Mouse (Mus musculus): ENCODE measurements around the gene Pfn1.

Pfn1 gene

DNA sequence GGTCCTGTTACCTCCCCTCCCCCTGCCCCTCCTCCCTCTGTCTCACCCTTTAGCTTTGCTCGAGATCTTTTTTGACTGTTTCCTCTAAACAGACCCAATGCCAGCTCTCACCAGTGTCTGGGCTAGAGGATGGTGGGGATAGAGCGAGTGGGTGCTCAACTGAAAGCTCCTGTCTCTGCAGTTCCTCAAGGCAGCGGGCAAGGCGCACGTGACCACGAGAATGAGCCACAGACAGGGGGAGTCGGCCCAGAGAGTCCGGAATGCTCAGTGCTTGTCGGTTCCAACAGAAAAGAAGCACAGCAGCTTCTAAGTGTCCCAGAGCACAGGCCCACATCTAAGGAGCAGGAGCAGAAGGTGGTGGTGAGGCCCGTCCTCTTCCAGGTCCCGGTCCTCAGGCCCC is 20.1 kb upstream of the Pfn1 start:
- DNase-seq = no peak

DNA sequence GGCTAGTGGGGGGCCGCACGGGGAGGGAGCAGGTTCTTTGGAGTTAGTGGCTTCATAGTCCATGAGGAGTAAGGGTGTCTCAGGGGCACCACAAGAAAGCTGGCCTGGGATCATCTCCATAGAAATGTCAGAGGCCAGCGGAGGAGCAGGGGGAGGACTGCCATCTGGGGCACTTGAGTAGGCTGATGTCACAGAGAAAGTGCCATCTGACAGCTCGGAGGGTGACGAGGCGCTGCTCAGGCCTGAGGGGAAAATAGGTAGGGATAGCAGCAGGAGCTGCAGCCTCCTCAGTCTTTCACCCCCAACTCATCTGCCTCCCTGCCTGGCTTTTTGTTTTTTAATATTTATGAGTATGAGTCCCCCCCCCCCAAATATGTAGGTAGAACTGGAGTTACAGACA is 19.6 kb upstream of the Pfn1 start:
- DNase-seq = peak in 1 of 2 experiments; percentile 30

DNA sequence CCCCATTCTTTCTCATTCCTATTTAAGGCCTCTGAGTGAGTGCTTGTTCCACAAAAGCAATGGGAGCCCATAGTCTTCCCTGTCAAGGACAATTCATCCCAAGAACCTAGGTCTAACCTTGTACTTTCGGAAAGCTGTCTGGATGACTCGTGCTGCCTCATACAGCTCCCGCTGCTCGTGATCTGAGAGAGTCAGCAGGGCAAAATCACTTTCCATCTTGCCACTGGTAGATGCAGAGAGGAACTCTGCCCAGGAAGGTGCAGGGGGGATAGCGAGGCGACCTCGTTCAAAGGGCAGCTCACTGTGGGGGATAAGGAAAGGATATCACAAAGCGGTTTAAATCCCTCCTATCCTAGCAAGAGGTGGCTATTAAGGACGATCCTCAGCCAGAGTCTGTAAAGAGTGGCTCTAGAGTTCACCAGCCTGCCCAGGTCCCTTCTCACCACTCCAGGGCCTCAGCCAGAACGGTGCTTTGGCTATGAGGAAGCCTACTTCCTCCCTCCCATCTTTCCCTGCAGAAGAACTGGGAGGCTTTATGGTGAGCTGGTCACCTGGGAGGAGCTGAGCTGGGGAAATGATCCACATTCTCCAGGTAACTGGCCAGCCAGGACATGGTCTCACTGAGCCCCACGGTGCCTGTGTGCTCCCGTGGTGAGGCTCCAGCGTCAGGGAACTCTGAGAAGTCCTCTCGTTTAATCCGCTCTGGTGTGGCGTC is 17.0 kb upstream of the Pfn1 start:
- DNase-seq = no peak

DNA sequence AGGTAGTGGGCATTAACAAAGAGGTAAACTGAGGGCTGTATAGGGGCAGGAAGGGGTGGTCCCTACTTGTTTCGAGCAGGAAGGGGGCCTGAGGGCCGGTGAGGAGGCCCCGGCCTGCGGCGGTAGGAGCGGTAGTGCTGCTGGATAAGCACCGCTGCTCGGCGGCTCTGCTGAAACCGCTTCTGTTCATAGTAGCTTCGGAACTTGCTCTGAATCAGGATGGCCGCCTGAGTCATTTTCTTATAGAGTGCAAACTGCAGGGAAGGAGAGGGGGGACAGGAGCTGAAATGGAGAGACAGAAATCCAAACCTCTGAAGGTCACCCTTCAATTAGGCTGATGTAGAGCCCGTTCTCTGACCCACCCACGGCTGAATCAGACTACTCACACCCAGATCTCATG is 16.0 kb upstream of the Pfn1 start:
- DNase-seq = peak; percentile 47 to 51

DNA sequence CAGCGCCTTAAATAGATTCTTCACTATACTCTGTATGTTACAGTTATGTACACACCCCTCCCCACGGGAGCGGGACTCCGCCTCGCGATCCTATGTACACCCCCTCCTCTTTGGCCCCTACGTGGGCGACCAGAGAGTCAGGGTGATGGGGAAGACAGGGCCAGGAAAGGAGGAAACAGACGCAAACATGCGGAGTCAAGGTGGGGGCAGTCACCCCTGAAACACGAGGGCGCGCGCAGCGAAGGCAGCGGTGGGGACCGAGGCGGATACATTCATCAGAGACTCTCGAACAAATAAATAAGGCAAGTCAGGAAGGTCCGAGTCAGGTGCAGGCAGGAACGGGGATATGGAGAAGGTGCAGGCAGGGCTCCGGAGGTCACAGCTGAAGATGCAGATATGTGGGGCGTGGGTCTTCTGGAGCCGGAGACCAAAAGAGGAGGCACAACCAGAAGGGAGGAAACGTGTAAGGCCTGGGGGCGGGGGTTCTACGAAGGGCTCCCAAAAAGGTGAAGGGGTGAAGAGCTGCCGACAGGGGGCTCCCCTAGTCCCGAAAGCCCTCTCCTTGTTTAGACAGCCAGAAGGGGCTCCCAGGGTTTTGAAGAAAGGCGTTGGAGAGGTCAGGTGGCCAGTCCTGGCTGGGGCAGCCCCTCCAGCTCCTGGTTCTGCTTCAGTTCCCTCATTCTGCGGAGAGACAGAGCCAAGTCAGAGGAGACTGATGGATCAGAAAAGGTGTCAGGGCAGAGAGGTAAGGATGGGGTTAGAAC is 15.3 kb upstream of the Pfn1 start:
- peak; percentile 76 to 83 for DNase-seq

DNA sequence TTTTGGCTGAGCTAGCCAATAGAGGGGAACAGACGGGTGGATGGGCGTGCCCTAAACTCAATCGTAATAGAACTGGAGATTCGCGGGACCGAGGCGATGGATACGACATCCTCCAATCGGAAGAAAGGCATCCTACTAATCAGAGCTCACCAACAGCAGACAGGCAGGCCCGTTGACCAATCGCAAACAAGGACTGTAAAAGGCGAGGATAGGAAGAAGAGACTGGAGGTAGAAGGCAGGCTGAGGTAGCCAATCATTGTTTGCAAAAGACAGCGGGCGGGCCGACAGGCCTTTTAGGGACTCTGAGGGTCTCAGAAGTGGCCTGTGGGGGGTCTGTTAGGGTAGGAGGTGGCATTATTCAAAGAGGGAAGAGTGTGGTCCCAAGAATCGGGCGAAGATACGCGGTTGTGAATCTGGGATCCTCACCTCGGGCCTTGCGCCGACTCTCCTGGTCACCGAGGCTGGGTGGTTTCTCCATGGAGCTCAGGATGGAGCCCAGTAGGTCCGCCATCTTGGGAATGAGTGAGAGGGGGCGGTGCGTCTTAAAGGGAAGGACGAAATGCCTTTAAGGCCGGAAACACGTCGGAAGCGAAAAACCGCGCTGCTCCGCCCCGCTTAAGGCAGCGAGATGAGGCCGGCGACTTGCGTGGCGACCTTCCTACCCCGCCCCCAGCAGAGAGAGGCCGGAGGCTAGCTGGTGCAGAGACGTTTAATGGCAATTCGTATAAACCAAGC is 14.5 kb upstream of the Pfn1 start, which contains the start of gene Spag7:
TSS of gene Spag7 (minus strand) at position 646 of the 735 bp plus-strand sequence.
- DNase-seq = peak; percentile 96 to 97

DNA sequence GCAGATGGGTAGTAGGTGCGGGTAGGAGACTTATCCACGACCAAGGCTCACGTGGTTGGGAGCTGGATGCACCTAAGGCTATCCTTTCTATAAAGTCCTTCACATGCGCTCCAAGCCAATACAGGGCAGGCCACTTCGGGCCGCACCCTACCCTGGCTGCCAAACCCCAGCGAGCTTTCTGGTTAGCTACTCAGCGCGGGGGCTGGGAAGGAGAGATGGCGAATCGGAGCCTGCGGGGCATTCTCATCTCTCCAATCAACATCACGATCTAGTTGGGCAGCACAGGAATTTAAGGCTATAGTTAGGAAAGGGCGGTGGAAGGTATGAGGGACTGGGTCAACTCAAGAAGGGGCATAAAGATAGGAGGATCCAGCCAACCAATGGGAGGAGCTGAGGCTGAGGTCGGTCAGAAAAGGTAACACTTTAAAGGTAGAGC is 13.9 kb upstream of the Pfn1 start:
- peak; percentile 85 to 87 for DNase-seq

DNA sequence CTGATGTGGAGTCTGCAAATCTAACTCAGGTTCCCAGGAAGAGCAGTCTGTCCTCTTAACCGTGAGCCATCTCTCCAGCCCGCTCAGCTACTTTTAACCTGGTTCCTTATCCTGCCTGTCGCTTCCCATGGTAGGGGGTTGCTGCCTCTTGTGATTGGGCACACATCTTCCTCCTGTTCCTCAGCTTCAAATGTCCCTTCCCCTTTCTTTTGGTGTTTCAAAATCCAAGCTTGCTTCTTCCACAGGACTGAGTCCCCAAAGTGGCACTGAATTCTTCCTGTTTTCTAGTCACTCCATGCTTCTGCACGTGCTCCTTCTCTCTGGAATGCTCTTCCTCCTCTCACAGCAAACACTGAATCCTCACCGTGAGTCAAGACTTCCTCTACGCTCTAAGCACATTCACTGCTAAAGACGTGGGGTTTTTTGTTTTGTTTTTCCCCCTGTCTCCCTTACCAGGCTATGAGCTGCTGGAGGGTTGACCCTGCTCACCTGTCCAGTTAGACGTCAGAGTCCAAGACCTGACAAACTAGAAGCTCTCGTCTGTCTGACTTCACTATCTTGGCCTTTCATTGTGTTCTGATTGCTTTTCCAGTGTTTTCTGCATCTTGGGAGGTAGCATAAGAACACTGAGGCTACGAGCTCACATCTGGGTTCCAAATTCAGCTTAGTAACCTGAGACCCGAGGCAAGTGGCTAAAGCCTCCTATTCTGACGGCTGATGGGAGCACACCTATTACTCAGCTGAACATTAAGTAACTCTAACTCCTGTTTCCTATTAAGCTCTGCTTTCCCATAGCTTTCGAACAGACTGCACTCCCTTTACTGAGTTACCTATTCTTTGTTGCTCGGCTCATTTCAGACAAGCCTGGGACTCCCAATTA is 13.1 kb upstream of the Pfn1 start:
- no peak for DNase-seq

DNA sequence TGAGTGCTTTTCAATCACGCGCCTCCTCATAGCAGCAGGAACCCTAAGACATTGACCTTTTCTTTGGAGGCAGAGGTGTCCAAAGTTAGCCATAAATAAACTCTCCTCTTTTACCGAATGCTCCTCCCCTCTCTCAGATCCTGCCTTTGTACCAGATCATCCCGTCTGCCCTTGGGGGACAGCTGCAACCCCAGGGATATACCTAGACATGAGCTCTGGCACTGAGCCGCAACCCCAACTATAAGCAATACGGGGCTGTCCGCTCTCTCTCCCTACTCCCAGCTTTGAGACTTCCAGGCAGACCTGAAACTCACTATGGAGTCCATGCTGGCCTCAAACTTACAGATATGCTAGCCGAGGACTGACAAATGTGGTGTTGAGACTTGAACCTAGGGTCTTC is 12.2 kb upstream of the Pfn1 start:
- no peak for DNase-seq

DNA sequence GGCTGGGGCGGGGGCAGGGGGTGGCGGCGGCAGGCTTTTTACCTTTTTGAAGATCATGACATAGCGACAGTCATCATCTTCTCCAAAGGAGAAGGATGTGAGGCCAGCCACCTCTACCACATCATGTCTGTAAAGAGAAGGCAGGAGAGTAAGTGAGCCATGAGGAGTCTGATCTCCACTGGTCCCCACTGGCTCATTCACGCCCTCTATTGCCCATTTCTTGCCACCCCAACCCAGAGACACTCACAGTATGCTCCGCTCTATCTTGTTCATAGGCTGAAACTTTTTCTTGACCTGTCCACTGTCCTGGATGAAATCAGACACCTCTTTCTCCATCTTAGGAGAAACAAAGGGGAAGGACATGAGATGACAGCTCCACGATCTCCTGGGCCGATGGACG is 10.3 kb upstream of the Pfn1 start:
- no peak for DNase-seq

DNA sequence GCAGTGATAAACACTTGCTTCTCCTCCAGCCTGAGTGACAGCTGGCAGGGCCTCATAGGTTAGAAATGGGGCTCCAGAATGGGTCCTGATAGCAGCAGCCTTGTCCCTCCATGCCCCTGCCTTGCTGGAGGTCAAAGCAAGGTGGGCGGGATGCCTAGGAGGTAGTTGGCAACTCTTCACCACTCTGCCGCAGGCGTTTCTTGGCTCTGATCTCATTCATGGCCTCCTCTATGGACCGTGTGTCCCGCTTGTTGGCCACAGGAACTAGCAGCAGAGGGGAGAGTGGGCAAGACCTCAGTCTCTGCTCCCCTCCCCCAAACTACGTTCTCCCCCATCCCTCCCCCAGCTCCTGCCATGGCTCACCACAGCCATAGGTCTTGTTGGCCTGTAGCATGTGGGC is 9.5 kb upstream of the Pfn1 start:
- DNase-seq = no peak

DNA sequence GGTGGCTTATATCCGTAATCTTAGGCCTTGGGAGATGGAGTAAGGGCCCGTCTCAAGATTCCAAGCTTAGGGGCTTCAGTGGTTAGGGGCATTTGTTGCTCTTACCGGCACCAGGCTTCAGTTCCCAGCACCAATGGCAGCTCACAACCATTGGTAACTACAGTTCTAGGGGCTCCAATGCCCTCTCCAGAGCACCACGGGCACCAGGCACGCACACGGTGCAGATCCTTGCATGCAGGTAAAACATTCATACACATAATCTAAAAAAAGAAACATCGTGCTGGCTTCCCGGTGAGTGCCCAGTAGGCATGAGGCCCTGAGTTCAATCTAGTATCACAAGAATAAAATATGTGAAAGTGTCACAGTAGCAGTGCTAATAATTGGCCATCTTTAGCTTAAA is 8.7 kb upstream of the Pfn1 start:
- no peak for DNase-seq

DNA sequence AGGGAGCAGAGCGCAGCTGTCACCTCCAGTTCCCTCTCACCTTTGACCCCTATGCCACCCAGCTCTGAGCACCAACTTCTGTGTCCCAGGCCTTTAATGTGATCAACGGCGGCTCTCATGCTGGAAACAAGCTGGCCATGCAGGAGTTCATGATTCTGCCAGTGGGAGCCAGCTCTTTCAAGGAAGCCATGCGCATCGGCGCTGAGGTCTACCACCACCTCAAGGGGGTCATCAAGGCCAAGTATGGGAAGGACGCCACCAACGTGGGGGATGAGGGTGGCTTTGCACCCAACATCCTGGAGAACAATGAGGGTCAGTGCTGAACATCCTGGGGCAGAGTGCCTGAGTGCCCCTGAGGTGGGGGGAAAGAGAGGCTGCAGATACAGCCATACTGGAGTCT is 6.1 kb upstream of the Pfn1 start:
- DNase-seq = no peak

DNA sequence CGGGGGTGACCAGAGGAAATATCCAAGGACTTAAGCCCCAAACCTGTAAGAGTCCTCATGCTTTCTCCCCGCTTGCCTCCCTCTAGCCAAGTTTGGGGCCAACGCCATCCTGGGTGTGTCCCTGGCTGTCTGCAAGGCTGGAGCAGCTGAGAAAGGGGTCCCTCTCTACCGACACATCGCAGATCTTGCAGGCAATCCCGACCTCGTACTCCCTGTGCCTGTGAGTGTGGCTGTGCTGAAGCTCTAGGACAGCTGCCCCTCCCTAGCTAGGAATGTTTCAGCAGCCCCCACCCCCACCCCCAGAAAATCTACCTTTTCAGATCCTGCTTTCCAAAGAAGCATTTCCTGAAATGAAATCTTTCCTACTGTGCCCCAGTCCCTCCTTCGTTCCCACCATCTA is 4.5 kb upstream of the Pfn1 start:
- no peak for DNase-seq

DNA sequence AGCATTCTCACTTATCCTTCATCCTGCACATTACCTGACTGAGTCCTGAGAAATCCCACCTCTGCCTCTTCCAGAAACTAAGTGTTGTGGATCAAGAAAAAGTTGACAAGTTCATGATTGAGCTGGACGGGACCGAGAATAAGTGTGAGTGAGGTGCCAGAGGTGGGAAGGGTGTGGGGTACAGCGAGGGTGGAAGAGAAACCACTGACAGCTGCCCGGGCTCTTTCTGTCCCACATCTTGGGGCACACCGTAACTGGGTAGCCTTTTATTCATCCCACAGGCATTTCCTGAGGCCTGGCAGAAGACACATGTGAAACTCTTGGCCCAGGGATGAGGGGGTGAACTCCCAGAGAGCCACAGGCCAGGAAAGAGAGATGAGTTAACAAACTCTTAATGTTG is 4.1 kb upstream of the Pfn1 start:
- DNase-seq = no peak

DNA sequence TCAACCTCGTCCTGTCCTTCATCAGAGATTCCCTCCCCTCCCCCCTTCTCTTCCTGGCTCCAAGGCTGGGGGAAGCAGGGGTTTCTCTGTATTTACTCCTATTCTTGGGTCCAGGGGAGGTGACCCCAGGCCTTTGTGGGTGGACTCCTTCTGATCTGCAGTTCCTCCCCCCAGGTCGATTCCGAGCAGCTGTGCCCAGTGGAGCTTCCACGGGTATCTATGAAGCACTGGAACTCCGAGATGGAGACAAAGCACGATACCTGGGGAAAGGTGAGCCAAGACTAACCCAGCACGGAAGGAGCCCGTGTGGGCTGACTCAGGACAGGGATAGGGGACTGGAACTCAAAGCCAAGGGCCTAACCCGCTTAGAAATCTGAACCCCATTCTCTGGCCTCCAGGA is 3.5 kb upstream of the Pfn1 start:
- no peak for DNase-seq

DNA sequence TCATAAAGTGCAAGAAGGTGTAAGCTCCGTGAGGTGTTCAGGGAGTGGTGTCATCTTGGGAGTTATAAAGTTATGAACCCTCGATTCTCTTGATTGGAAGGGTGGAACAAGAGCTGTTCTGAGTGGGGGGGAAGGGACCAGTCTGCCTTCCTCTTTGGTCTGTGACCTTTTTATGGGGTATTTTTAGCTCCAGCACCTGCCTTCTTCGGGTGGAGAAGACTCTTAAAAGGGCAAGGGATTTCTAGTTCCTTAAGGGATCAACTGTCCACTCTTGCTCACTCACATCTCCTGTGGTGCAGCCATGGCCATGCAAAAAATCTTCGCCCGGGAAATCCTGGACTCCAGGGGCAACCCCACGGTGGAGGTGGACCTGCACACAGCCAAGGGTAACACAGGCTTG is 3.1 kb upstream of the Pfn1 start:
- no peak for DNase-seq

DNA sequence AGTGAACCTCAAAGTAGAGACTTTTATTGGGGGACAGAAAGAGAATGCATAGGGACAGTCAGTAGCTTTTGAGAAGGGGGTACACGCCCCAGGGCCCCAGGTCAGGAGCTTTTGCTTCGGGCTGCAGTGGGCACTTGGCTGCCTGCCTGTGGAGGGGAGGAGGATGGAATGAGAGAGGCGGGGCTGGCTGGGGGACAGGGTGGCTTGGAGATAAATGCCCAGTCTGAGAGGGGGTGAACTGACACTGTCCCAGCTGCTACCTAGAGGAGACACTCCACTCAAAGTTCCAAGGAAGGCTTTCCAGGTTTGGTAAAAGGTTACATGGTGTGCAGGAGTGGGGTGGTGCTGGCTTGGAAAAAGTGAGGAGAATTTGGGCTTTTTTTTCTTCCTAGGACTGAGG is 2.5 kb upstream of the Pfn1 start, which contains the start of gene Eno3:
TSS of gene Eno3 (plus strand) at position 239 of the 400 bp plus-strand sequence.
- DNase-seq = peak in 1 of 2 experiments; percentile 56

DNA sequence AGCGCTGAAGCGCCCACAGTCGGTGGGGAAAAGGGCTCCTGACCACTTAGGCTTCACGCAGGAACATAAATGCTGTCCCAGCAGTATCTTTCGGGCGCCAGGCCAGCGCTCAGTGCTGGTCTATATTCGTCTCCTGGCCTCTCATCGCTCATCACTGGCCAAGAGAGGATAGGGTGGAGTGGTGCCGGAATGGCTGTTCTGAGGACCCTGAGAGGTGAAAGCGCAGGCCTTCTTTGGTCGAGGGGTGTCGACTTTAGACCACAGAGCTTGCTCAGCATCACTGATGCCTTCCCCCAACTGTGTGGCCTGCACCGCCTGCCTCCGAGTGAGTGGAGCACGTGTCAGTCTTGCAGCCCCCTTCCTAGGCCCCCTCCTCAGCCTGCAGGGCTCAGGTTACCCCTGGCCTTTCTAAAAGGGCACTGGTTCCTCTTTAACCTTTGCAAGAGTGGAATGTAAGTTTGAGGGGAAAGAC is 2.0 kb upstream of the Pfn1 start:
- peak; percentile 61 to 77 for DNase-seq

DNA sequence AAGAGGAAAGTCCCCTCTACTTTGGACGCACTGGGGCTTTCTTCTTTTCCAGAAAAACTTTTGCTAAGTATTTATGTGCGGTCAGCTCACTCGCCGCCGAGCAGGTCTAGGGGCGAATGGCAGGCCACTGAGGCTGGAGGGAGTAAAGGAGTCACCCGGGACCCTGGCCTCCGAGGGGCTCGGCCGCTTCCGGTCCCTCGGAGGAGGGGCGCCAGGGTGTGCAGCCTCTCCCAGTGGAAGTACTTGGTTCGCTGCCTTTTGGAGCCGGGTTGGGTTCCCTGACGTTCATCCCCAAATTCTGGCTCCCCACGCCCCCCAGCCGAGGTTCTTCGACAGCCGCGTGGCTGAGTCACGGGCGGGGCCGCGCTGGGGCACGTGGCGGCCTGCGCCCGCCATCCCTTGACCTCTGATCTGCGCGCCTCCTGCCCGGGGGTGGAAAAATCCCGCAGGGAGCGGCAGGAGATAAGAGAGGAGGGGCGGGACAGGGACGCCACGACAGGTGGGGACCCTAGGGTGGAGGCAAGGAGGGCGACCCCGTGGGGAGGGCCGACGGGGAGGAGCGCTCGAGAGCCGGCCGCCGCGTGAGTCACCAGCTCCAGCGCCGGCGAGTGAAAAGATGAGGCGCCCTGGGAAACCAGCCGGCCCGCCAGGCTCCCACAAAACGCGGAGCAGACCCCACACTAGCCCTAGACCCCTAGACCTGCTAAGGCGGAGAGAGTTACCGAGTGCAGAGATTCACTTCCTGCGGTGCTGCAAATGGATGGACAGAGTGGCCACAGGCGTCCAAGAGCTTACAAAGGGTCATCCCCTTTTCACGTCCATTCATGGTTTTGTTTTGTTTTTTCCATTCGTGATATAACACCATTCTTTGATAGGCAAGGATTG is 1.4 kb upstream of the Pfn1 start:
- DNase-seq = peak; percentile 56 to 60

DNA sequence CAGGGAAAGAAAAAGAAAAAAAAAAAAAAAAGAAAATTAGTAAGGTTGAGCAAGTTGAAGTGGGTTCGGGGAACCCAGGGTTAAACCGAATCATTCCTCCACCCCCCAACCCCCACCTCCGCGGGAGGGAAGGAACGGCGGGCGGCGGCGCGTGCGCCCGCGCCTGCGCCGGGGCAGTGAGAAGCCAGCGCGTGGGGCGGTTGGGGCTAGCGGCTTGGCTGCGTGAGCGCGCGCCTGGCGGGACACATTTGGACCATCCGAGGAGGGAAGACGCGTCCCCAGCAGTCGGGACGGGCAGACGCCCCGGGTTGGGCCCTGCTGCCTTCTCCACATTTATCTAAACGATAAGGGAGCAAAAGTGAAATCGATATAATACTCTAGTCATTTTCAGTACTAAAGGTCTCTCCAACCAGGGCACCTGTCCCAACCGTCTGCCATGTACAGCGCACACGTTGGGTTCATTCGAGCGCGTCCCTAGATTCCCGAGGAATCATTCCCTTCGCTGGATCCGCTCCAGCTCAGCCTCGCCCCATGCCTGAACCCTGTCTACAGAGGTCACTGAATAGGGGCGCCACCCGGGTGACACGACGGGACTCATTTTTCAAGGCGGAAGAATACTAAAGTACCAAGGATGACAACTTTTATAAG is 603 bp upstream of the Pfn1 start:
- peak; percentile 92 to 94 for DNase-seq
